Mouse (Mus musculus) forebrain, embryonic 10.5 days (tissue): ENCODE data around the gene Reep3. TPM values are rescaled to one million over a fixed set of nuclear protein-coding genes. Genes with fewer than 3 reads are reported as not detected.

Source experiments
- DNase-seq: peaks from one replicate; pipeline ENCODE4 v3.0.0-alpha.2; 2017; ENCODE audit warnings: low spot score; ENCODE audit errors: extremely low spot score
- H3K27ac ChIP-seq: fragments of 300-500 bp; sonication (generic); 2 replicates; pipeline ENCODE4 v1.5.1; 2016; ENCODE audit warnings: mild to moderate bottlenecking
- H3K27me3 ChIP-seq: fragments of 300-500 bp; sonication (generic); 2 replicates; pipeline ENCODE4 v1.6.1; 2016; ENCODE audit warnings: mild to moderate bottlenecking; ENCODE audit not compliant: poor library complexity, severe bottlenecking
- H3K36me3 ChIP-seq: fragments of 300-500 bp; sonication (generic); replicated peaks from 2 replicates; pipeline ENCODE4 v1.6.1; 2016; ENCODE audit warnings: mild to moderate bottlenecking, moderate library complexity
- H3K4me1 ChIP-seq: fragments of 300-500 bp; sonication (generic); 2 replicates; pipeline ENCODE4 v1.6.1; 2016
- H3K4me3 ChIP-seq: fragments of 300-500 bp; sonication (generic); 2 replicates; pipeline ENCODE4 v1.5.1; 2016; ENCODE audit warnings: mild to moderate bottlenecking, moderate library complexity
- H3K9me3 ChIP-seq: fragments of 300-500 bp; sonication (generic); 2 replicates; pipeline ENCODE4 v1.6.1; 2016; ENCODE audit warnings: mild to moderate bottlenecking, moderate library complexity
- WGBS: fragments of 180-500 bp; shearing (Covaris S2); methylation state at CpG from one replicate; pipeline ENCODE4 v1.1.7; 2016; 5-methylcytosine and 5-hydroxymethylcytosine counted together
- polyA plus RNA-seq: library from polyadenylated mRNA; unstranded; fragments of >200 nt; fragmentation: Nextera tagmentation; extraction: Ambion mirVana; gene quantifications from 2 replicates; pipeline ENCODE4 v1.2.1, GENCODE M21; 2016

The Reep3 gene
- polyA plus RNA-seq, 1 experiment from 2014 or later: 32.7 TPM

DNA sequence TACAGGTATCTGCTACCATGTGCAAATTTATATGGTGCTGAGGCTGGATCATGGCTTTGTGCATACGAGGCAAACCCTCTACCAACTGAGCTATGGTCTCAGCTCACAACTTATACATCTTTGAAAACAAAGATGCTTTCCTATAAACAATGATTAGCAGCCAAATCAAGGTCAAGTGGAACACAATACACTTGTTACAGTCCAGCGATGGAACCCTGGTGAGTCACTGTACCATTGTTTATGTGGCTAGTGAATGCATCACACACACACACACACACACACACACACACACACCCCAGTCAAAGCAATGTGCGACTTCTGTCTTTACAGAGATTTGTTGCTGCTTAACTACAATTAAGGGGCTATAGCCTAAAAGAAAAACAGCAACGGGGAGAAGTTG lies 25.4 kb downstream of the Reep3 start:
- Histone ChIP-seq H3K9me3 (peaks cover 3% of the 10 kb centered on the region; the same call in 1 of the 2 replicates), H3K27me3 (no peaks in the 10 kb centered on the region), H3K4me3 (no peak overlapping the region), H3K27ac (no peak overlapping the region), H3K36me3 (peaks cover 6% of the 10 kb centered on the region), H3K4me1 (peaks cover 2% of the 10 kb centered on the region)
- DNase-seq: no peak
- 89% methylated on average over 4 of the region's 4 CpGs for WGBS

DNA sequence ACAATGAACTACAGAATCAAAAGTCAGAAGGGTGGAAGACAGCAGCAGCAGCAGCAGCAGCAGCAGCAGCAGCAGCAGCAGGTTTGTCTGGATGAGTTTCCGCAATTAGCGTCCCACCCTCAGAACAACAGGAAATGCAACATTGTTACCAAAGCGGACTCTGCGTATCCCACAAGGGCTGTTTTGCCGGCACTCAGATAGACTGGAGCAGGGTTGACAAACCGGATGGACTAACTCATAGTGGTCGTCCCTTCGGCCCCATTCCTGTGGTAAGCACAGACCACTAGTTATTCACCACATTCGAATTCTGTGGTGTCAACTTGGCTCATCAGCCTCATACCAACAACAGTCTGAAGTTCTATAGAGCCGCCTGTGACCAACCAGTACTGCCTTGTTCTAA lies 27.7 kb downstream of the Reep3 start:
- no peak for DNase-seq
- H3K4me1 ChIP-seq: peaks cover 9% of the 10 kb centered on the region
- peaks cover 4% of the 10 kb centered on the region for H3K36me3 ChIP-seq
- 93% methylated on average over 10 of the region's 10 CpGs for WGBS
- no peak overlapping the region for H3K4me3 ChIP-seq
- peaks cover 3% of the 10 kb centered on the region; the same call in 1 of the 2 replicates for H3K9me3 ChIP-seq
- no peaks in the 10 kb centered on the region for H3K27me3 ChIP-seq
- H3K27ac ChIP-seq: no peak overlapping the region

DNA sequence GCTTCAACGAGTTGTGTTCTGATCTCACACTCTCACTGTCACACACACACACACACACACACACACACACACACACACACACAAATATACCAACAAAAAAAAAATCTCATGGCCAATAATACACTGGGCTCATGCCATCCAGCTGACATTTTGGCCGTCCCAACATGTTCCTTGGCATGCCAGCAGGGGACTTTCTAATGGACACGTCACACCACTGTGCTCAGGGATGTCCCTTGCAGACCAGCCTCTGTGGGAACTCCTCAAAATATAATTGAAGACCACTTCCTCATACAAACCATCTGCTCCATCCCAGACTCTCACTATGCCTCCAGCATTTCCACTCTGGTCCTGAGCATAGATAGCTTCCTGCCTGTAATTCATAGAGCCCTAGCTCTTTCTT lies 30.3 kb downstream of the Reep3 start:
- Histone ChIP-seq H3K36me3 (peaks cover 7% of the 10 kb centered on the region; the same call in 1 of the 2 replicates), H3K9me3 (no peaks in the 10 kb centered on the region; the same call in 1 of the 2 replicates), H3K4me1 (peaks cover 17% of the 10 kb centered on the region), H3K4me3 (no peak overlapping the region), H3K27me3 (no peaks in the 10 kb centered on the region), H3K27ac (no peak overlapping the region)
- DNase-seq: no peak
- WGBS: 89% methylated on average over 3 of the region's 3 CpGs

DNA sequence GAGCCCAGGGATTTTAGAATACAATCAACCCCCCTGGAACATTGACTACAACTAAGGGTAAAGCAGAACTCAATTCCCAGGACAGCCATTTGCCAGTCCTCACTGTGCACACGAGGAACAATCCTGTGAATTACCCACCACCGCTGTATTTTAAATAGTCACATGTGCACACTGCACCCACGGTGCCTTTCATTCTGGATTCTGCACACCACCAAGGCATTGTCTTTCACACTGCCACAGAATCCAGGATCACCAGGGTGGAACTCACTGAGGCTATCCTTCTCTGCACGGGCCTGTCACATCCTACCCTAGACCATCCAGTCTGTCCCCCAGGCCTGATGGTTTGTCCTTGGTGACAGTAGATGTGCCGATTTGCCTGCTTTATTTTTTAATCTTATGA lies 30.8 kb downstream of the Reep3 start:
- WGBS: 78% methylated on average over 5 of the region's 5 CpGs
- peaks cover 21% of the 10 kb centered on the region for H3K4me1 ChIP-seq

DNA sequence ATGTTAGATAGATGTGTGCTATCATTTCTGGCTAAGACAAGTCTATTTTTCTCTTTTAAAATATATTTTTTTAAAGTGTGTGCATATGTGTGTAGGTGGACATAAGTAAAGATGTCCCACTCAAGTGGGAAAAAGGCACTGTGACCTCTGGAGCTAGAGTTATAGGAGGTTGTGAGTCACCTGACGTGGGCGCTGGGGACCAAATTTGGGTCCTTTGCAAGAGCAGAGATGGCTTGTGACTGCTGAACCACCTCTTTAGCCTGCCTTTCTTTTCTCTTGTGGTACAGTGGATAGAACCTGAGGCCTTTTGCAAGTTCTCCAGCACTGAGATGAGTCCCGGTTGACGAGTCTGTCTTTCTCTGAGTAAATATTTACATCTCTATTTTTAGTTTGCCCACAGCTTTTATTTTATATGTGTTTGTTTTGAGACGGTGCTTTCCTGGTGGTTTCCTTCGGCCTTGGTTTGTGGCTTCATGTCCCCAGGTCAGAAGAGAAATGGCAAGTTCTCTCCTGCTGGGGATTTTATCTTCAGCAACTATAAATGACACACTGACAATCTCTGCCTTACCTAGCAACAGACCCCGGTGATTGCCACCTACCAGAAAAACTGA lies 31.4 kb downstream of the Reep3 start:
- Histone ChIP-seq H3K4me1 (peaks cover 21% of the 10 kb centered on the region), H3K27ac (0 out of 2 replicates have a peak overlapping the region, but pooled peaks have one; percentile 41), H3K36me3 (peaks cover 3% of the 10 kb centered on the region; the same call in 1 of the 2 replicates), H3K4me3 (no peak overlapping the region), H3K27me3 (no peaks in the 10 kb centered on the region), H3K9me3 (no peaks in the 10 kb centered on the region; the same call in 1 of the 2 replicates)
- 89% methylated on average over 7 of the region's 7 CpGs for WGBS
- DNase-seq: no peak

More for the DNA sequence above, 30.8 kb downstream of the Reep3 start:
- H3K36me3 ChIP-seq: peaks cover 7% of the 10 kb centered on the region; the same call in 1 of the 2 replicates
- no peak overlapping the region for H3K4me3 ChIP-seq
- DNase-seq: no peak
- H3K27me3 ChIP-seq: no peaks in the 10 kb centered on the region
- 0 out of 2 replicates have a peak overlapping the region, but pooled peaks have one; percentile 41 for H3K27ac ChIP-seq
- no peaks in the 10 kb centered on the region; the same call in 1 of the 2 replicates for H3K9me3 ChIP-seq

GRCm38 (mm10) chr10:67061823-67062222 lies 34.9 kb downstream of the Reep3 start:
- 71% methylated on average over 4 of the region's 4 CpGs for WGBS
- Histone ChIP-seq H3K27ac (peak overlapping the region; percentile 53; the same call in 1 of the 2 replicates), H3K4me3 (no peak overlapping the region), H3K36me3 (peaks cover 14% of the 10 kb centered on the region), H3K4me1 (peaks cover 22% of the 10 kb centered on the region), H3K27me3 (no peaks in the 10 kb centered on the region), H3K9me3 (no peaks in the 10 kb centered on the region)
- no peak for DNase-seq

DNA sequence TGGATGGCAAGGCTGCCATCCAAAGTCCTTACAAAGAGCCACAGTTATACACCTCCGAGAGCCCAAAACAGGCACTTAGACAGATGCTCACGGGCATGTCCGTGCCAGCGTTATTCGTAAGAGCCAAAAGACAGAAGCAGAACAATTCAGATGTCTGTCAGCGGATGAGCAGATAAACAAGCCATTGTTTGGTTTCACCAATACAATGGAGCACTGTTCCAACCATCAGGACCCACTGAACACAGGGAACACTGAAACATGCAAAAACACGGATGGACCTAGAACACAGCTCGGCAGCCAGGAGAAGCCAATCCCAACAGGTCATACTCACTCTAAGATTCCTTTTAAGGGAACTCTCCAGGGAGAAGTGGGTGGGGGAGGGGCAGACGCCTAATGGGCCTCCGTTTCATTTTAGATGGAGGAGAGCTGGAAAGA lies 35.4 kb downstream of the Reep3 start:
- H3K4me1 ChIP-seq: peaks cover 25% of the 10 kb centered on the region
- H3K9me3 ChIP-seq: no peaks in the 10 kb centered on the region
- H3K27me3 ChIP-seq: no peaks in the 10 kb centered on the region
- no peak for DNase-seq
- H3K36me3 ChIP-seq: peaks cover 14% of the 10 kb centered on the region
- H3K4me3 ChIP-seq: no peak overlapping the region
- WGBS: 49% methylated on average over 10 of the region's 10 CpGs
- H3K27ac ChIP-seq: peak overlapping the region; percentile 53; the same call in 1 of the 2 replicates

GRCm38 (mm10) chr10:67058702-67059101 lies 38.0 kb downstream of the Reep3 start:
- Histone ChIP-seq H3K9me3 (no peaks in the 10 kb centered on the region), H3K4me3 (no peak overlapping the region), H3K4me1 (peaks cover 21% of the 10 kb centered on the region), H3K36me3 (peaks cover 14% of the 10 kb centered on the region), H3K27ac (no peak overlapping the region), H3K27me3 (no peaks in the 10 kb centered on the region)
- WGBS: 87% methylated on average over 6 of the region's 6 CpGs
- no peak for DNase-seq

DNA sequence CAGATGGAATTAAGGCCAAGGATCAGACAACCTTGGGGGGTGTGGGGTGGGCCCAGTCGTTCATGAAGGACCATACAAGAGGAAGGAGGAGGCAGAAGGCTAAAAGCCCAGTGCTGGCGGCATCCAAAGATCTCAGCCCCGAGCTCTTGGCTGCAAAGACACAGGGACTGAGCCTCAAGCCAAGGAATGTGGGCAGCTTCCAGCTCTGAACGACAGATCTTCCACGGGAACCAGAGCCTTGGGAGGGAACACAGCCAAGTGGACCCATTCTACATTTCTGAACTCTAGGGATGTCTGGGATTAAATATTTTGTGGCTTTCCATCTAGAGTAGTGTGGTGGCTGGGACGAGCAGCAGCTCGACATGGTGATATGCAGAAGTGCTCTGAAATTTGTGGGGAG lies 38.4 kb downstream of the Reep3 start:
- no peak for DNase-seq
- no peaks in the 10 kb centered on the region for H3K9me3 ChIP-seq
- no peak overlapping the region for H3K4me3 ChIP-seq
- peaks cover 14% of the 10 kb centered on the region for H3K36me3 ChIP-seq
- peaks cover 26% of the 10 kb centered on the region for H3K4me1 ChIP-seq
- H3K27ac ChIP-seq: no peak overlapping the region
- 86% methylated on average over 7 of the region's 7 CpGs for WGBS
- H3K27me3 ChIP-seq: no peaks in the 10 kb centered on the region

GRCm38 (mm10) chr10:67057696-67058095 lies 39.0 kb downstream of the Reep3 start:
- no peak overlapping the region for H3K27ac ChIP-seq
- no peak overlapping the region for H3K4me3 ChIP-seq
- H3K27me3 ChIP-seq: no peaks in the 10 kb centered on the region
- H3K36me3 ChIP-seq: peaks cover 14% of the 10 kb centered on the region
- peaks cover 32% of the 10 kb centered on the region for H3K4me1 ChIP-seq
- H3K9me3 ChIP-seq: no peaks in the 10 kb centered on the region
- 94% methylated on average over 6 of the region's 6 CpGs for WGBS
- no peak for DNase-seq

- Histone ChIP-seq H3K4me1 (peaks cover 36% of the 10 kb centered on the region), H3K4me3 (no peak overlapping the region), H3K27me3 (no peaks in the 10 kb centered on the region), H3K27ac (no peak overlapping the region), H3K36me3 (peaks cover 11% of the 10 kb centered on the region; the same call in 1 of the 2 replicates), H3K9me3 (no peaks in the 10 kb centered on the region)
- no peak for DNase-seq
Observed at GRCm38 (mm10) chr10:67057208-67057607, 39.5 kb downstream of the Reep3 start.

DNA sequence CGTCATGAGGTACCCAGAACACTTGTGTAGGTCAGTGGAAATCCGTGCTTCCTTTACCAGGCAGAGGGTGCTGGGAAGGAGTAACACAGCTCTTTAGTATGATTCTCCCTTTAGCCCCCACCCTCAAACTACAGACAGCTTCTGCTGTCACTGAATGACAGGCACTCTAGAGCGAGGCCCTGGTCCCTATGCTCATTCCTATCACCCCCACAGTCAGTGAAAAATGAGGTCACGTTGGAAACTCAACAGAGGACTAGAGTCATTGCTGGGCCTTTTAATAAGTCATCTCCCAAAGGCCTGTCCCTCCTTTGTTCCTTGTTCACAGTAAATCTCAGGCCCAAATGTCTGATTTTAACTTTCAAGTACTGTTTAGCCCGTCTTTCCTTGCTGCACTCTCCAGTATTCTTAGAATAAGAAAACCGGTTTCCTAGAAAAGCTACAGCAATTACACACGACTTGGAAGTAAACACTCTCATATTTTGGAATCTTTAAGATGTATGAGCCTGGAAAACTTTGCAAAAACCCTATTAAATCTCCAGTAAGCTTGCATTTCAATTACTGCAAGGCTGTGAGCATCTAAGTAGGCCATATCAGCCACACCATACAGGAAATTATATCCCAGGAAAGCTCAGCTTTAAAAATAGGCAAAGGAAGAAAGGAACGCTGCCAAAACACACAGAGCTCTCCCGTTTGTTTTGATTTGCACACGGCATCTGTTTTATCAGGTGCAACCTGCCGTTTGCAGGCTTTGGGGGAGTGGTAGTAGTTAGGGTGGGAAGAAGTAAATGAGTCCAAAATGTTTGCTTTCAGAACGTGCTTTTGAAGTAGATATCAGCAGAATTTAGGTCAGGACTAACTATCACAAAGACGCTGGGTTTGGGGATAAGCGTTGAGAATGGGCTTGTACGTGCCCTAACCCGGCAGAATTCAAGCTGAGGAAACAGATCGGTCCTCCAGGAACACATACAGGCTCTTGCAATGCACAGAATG lies 40.6 kb downstream of the Reep3 start:
- Histone ChIP-seq H3K9me3 (no peaks in the 10 kb centered on the region), H3K27ac (peak overlapping the region; percentile 63; the same call in 1 of the 2 replicates), H3K36me3 (peaks cover 11% of the 10 kb centered on the region; the same call in 1 of the 2 replicates), H3K27me3 (no peaks in the 10 kb centered on the region), H3K4me1 (peaks cover 31% of the 10 kb centered on the region), H3K4me3 (no peak overlapping the region)
- WGBS: 73% methylated on average over 17 of the region's 17 CpGs
- no peak for DNase-seq
